Mouse (Mus musculus): Measurements from ENCODE around the gene Iqgap2.

- no peak for TF ChIP-seq CTCF (IDR thresholded peaks at IDR 0.05; ENCODE audit: borderline replicate concordance, insufficient read depth, low read length)
- TF ChIP-seq POLR2A (IDR thresholded peaks at IDR 0.05; ENCODE audit: low read depth, low read length) = no peak
Measured at GRCm38 (mm10) chr13:95604288-95604687, 287.4 kb downstream of the Iqgap2 start.

Data from embryonic fibroblast, embryonic 13.5 days (primary cell).